Mouse (Mus musculus): Measurements from ENCODE around the gene Birc3.

Gene Birc3

DNA sequence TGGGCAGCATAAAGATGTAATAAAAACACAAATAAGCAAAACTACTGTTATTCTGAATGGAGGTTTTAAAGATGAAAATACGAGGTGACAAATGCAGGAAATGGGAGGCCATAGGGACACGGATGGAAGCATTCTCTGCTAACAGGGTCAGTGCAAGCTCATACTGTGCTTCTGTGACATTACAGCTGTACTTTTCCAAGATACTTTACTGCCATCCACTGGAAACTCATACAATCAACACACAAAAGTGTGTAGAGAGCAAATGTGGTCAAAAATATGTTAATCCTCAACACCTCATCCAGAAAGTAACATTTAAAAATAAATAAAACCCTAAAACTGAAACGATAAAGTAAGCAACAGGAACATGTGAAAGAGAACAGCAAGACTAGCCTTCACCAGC lies 50.2 kb downstream of the Birc3 start:
- DNase-seq (ENCODE audit: low spot score), result no peak

DNA sequence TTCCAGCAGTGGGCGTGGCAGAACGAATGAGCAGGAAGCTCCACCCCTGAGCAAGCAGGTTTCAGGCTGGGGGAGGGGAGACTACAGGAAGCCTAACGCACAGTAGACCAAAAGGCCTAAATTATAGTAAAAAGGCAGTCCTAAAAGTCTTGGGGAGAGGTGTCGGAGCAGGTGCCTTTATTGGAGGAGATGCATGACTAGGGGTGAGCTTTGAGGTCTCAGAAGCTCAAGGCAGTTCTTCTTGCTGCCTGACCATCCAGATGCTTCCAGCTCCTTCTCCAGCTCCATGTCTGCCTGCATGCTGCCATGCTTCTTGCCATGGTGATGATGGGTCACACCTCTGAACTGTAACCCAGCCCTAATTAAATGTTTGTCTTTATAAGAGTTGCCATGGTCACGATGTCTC lies 67.9 kb downstream of the Birc3 start:
- no peak for DNase-seq (ENCODE audit: low spot score)
